Mouse (Mus musculus) lung, embryonic 14.5 days (tissue): Measurements from ENCODE around the gene Adgrb2. TPM values are rescaled to one million over a fixed set of nuclear protein-coding genes. Genes with fewer than 3 reads are reported as not detected.

Source experiments
- ATAC-seq: fragments of 200-750 bp; cut with Nextera tagmentation; 2 replicates; pipeline ENCODE4 v1.8.0; 2017; ENCODE audit warnings: mild to moderate bottlenecking, moderate TSS enrichment, moderate library complexity; ENCODE audit not compliant: insufficient read depth
- DNase-seq: peaks from one replicate; pipeline ENCODE4 v3.0.0-alpha.2; 2015
- H3K27ac ChIP-seq: fragments of 300-500 bp; sonication (generic); 2 replicates; pipeline ENCODE4 v1.5.1; 2014; ENCODE audit warnings: low read depth, mild to moderate bottlenecking, moderate library complexity
- H3K27me3 ChIP-seq: fragments of 300-500 bp; sonication (generic); 2 replicates; pipeline ENCODE4 v1.6.1; 2014; ENCODE audit warnings: low read length, control low read depth; ENCODE audit not compliant: insufficient read depth
- H3K36me3 ChIP-seq: fragments of 300-500 bp; sonication (generic); 2 replicates; pipeline ENCODE4 v1.6.1; 2014; ENCODE audit warnings: control low read depth; ENCODE audit not compliant: insufficient read depth
- H3K4me1 ChIP-seq: fragments of 300-500 bp; sonication (generic); 2 replicates; pipeline ENCODE4 v1.6.1; 2014; ENCODE audit warnings: antibody characterized with exemption, control low read depth; ENCODE audit not compliant: insufficient read depth
- H3K4me2 ChIP-seq: fragments of 300-500 bp; sonication (generic); 2 replicates; pipeline ENCODE4 v1.6.1; 2014; ENCODE audit warnings: mild to moderate bottlenecking
- H3K4me3 ChIP-seq: fragments of 300-500 bp; sonication (generic); 2 replicates; pipeline ENCODE4 v1.5.1; 2014; ENCODE audit warnings: low read depth, low read length
- H3K9ac ChIP-seq: fragments of 300-500 bp; sonication (generic); 2 replicates; pipeline ENCODE4 v1.6.1; 2014
- H3K9me3 ChIP-seq: fragments of 300-500 bp; sonication (generic); 2 replicates; pipeline ENCODE4 v1.6.1; 2016; ENCODE audit warnings: low read depth, low read length, control low read depth
- CTCF ChIP-seq: IDR thresholded peaks from 2 replicates; pipeline ENCODE4 v1.5.1; 2016; ENCODE audit warnings: antibody characterized with exemption, low read depth
- WGBS: fragments of 180-500 bp; shearing (Covaris S2); extraction: QIAGEN DNeasy Blood & Tissue Kit; methylation state at CpG from one replicate; pipeline ENCODE4 v1.1.7; 2014; 5-methylcytosine and 5-hydroxymethylcytosine counted together
- polyA plus RNA-seq: library from polyadenylated mRNA; unstranded; fragments of >200 nt; fragmentation: Nextera tagmentation; extraction: Ambion mirVana; gene quantifications from 2 replicates; pipeline ENCODE4 v1.2.1, GENCODE M21; 2014

Gene Adgrb2
- polyA plus RNA-seq, 1 experiment from 2014 or later = 2.0 TPM

- ATAC-seq (no peak), DNase-seq (no peak)
- H3K4me2 ChIP-seq = no peak overlapping the region
- H3K27me3 ChIP-seq = peaks cover 41% of the 10 kb centered on the region
- H3K9me3 ChIP-seq = no peaks in the 10 kb centered on the region
- H3K9ac ChIP-seq = no peak overlapping the region
- WGBS = 55% methylated on average over 4 of the region's 4 CpGs
- peaks cover 10% of the 10 kb centered on the region; the same call in 1 of the 2 replicates for H3K4me1 ChIP-seq
- no peak overlapping the region for H3K27ac ChIP-seq
- no peak overlapping the region for H3K4me3 ChIP-seq
- TF ChIP-seq CTCF = no peak
- no peaks in the 10 kb centered on the region; the same call in 1 of the 2 replicates for H3K36me3 ChIP-seq
Observed at GRCm38 (mm10) chr4:129989925-129990324, 5.3 kb downstream of the Adgrb2 start.

- Histone ChIP-seq H3K4me1 (0 out of 2 replicates have a peak, but pooled peaks cover 4% of the 10 kb centered on the region), H3K36me3 (no peaks in the 10 kb centered on the region; the same call in 1 of the 2 replicates), H3K4me2 (no peak overlapping the region), H3K27me3 (peaks cover 15% of the 10 kb centered on the region), H3K9ac (no peak overlapping the region), H3K27ac (no peak overlapping the region), H3K9me3 (no peaks in the 10 kb centered on the region), H3K4me3 (no peak overlapping the region)
- DNase-seq (no peak), ATAC-seq (no peak)
- no peak for TF ChIP-seq CTCF
- 69% methylated on average over 16 of the region's 16 CpGs for WGBS
Observed at GRCm38 (mm10) chr4:129992720-129993119, 8.1 kb downstream of the Adgrb2 start.

GRCm38 (mm10) chr4:129993213-129993612 lies 8.5 kb downstream of the Adgrb2 start:
- 85% methylated on average over 5 of the region's 5 CpGs for whole genome bisulfite sequencing
- peaks cover 10% of the 10 kb centered on the region for H3K27me3 ChIP-seq

GRCm38 (mm10) chr4:129993944-129994695 lies 9.4 kb downstream of the Adgrb2 start:
- WGBS = 81% methylated on average over 16 of the region's 16 CpGs
- ATAC-seq (no peak), DNase-seq (no peak)
- Histone ChIP-seq H3K4me2 (no peak overlapping the region), H3K27me3 (peaks cover 5% of the 10 kb centered on the region; the same call in 1 of the 2 replicates), H3K4me3 (no peak overlapping the region), H3K9me3 (no peaks in the 10 kb centered on the region), H3K4me1 (no peaks in the 10 kb centered on the region), H3K27ac (no peak overlapping the region), H3K36me3 (no peaks in the 10 kb centered on the region; the same call in 1 of the 2 replicates), H3K9ac (no peak overlapping the region)
- no peak for TF ChIP-seq CTCF

More at GRCm38 (mm10) chr4:129993213-129993612, 8.5 kb downstream of the Adgrb2 start:
- Histone ChIP-seq H3K9me3 (no peaks in the 10 kb centered on the region), H3K36me3 (no peaks in the 10 kb centered on the region; the same call in 1 of the 2 replicates), H3K4me1 (0 out of 2 replicates have a peak, but pooled peaks cover 1% of the 10 kb centered on the region), H3K9ac (no peak overlapping the region; the same call in 1 of the 2 replicates), H3K27ac (no peak overlapping the region), H3K4me2 (no peak overlapping the region), H3K4me3 (no peak overlapping the region)
- TF ChIP-seq CTCF = no peak
- ATAC-seq (no peak), DNase-seq (no peak)

- Histone ChIP-seq H3K36me3 (no peaks in the 10 kb centered on the region; the same call in 1 of the 2 replicates), H3K9ac (no peak overlapping the region), H3K4me2 (no peak overlapping the region), H3K4me3 (no peak overlapping the region), H3K4me1 (0 out of 2 replicates have a peak, but pooled peaks cover 3% of the 10 kb centered on the region), H3K9me3 (no peaks in the 10 kb centered on the region), H3K27ac (no peak overlapping the region), H3K27me3 (peaks cover 3% of the 10 kb centered on the region; the same call in 1 of the 2 replicates)
- TF ChIP-seq CTCF = no peak
- ATAC-seq = no peak
- 82% methylated on average over 5 of the region's 5 CpGs for WGBS
- DNase-seq = no peak
Observed at GRCm38 (mm10) chr4:129994728-129995127, 10.1 kb downstream of the Adgrb2 start.

- no peaks in the 10 kb centered on the region for H3K9me3 ChIP-seq
- no peak for DNase-seq
- H3K27me3 ChIP-seq = peaks cover 3% of the 10 kb centered on the region; the same call in 1 of the 2 replicates
- no peak for ATAC-seq
- no peak overlapping the region for H3K4me3 ChIP-seq
- H3K27ac ChIP-seq = no peak overlapping the region
- no peak overlapping the region for H3K4me2 ChIP-seq
- no peaks in the 10 kb centered on the region; the same call in 1 of the 2 replicates for H3K36me3 ChIP-seq
- no peak overlapping the region for H3K9ac ChIP-seq
- WGBS = 81% methylated on average over 8 of the region's 8 CpGs
- TF ChIP-seq CTCF = no peak
- H3K4me1 ChIP-seq = 0 out of 2 replicates have a peak, but pooled peaks cover 5% of the 10 kb centered on the region
Observed at GRCm38 (mm10) chr4:129995255-129995654, 10.6 kb downstream of the Adgrb2 start.

- WGBS = 73% methylated on average over 4 of the region's 4 CpGs
- H3K9me3 ChIP-seq = no peaks in the 10 kb centered on the region
- H3K9ac ChIP-seq = no peak overlapping the region
- no peak for ATAC-seq
- no peak overlapping the region for H3K4me2 ChIP-seq
- H3K36me3 ChIP-seq = no peaks in the 10 kb centered on the region; the same call in 1 of the 2 replicates
- TF ChIP-seq CTCF = 0 out of 2 replicates have a peak, but pooled peaks have one; percentile 19
- peak; percentile 18 for DNase-seq
- H3K4me3 ChIP-seq = no peak overlapping the region
- no peak overlapping the region for H3K27ac ChIP-seq
- peaks cover 3% of the 10 kb centered on the region; the same call in 1 of the 2 replicates for H3K27me3 ChIP-seq
- peaks cover 12% of the 10 kb centered on the region; the same call in 1 of the 2 replicates for H3K4me1 ChIP-seq
Observed at GRCm38 (mm10) chr4:129996015-129996414, 11.3 kb downstream of the Adgrb2 start.
